Mouse (Mus musculus) thymus, adult 2 months (tissue): Measurements from ENCODE around the gene Gm20388.

ENCODE experiments used
- CTCF ChIP-seq: fragments of 200-500 bp; IDR thresholded peaks from 2 replicates; pipeline ENCODE4 v1.5.1; 2012; ENCODE audit warnings: mild to moderate bottlenecking, control low read depth, low read length, moderate library complexity, borderline replicate concordance; ENCODE audit not compliant: control insufficient read depth, poor library complexity, insufficient read depth; ENCODE audit errors: extremely low read depth
- POLR2A ChIP-seq: fragments of 200-500 bp; IDR thresholded peaks from 2 replicates; pipeline ENCODE4 v1.6.1; 2012; ENCODE audit warnings: mild to moderate bottlenecking, low read length, control low read depth, moderate library complexity; ENCODE audit not compliant: control insufficient read depth, poor library complexity, insufficient read depth; ENCODE audit errors: extremely low read depth

DNA sequence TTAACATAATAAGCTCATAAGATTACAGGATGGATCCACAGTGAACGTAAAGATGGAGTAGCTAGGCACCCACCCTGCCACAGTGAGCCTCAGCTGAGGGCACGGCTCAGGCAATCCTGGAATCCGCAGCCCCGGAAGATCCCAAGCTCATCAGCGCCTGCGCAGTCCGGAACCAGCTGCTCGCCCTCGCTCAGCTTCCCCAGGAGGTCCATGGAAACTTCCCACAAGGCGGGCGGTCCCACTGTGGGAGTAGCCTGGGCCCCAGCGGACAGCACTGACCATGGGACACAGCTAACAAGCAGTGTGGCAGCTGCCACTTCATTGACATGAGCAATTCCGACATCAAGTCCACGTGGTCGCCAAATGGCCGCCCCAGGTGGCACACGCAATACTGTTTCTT lies 1544.1 kb downstream of the Gm20388 start:
- TF ChIP-seq CTCF (no peak), POLR2A (no peak)
